Mouse (Mus musculus) liver, adult 2 months (tissue): Measurements from ENCODE around the gene Ddx19a.

ENCODE experiments used
- CTCF ChIP-seq: fragments of 200-500 bp; IDR thresholded peaks from 2 replicates; pipeline ENCODE4 v1.5.1; 2011; ENCODE audit warnings: low read depth, low read length, control low read depth
- POLR2A ChIP-seq: fragments of 200-500 bp; IDR thresholded peaks from 2 replicates; pipeline ENCODE4 v1.6.1; 2011; ENCODE audit warnings: low read length, control low read depth; ENCODE audit not compliant: insufficient read depth; ENCODE audit errors: extremely low read depth

DNA sequence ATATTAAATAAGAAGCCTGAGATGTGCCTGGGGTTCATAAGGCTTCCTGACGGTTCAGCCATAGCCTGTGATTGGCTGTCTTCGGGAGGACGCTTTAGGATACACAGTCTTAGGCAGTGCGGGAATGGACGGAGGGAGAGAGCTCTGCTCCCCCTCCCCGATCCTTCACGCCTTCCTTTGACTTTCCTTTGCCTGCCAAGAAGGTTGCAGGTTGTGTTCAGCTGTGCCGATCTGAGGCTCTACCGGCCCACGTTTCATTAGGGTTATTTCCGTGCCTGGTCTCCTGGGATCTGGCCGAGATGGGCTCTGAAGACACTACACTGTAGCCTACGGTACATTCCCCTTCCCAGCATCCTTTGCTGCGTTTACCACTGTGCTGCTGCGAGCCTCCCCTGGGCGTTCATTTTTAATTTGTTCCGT is 47.5 kb downstream of the Ddx19a start:
- TF ChIP-seq CTCF (no peak), POLR2A (no peak)
